Mouse (Mus musculus): ENCODE results near the gene Inka2. TPM values are rescaled to one million over a fixed set of nuclear protein-coding genes. Genes with fewer than 3 reads are reported as not detected.

Gene Inka2
- polyA plus RNA-seq (2017; shearing (Covaris generic)), result 10 to 100 TPM in 1 of 2 experiments, 1 to 10 TPM in 1; 1.9 to 11.0 TPM

DNA sequence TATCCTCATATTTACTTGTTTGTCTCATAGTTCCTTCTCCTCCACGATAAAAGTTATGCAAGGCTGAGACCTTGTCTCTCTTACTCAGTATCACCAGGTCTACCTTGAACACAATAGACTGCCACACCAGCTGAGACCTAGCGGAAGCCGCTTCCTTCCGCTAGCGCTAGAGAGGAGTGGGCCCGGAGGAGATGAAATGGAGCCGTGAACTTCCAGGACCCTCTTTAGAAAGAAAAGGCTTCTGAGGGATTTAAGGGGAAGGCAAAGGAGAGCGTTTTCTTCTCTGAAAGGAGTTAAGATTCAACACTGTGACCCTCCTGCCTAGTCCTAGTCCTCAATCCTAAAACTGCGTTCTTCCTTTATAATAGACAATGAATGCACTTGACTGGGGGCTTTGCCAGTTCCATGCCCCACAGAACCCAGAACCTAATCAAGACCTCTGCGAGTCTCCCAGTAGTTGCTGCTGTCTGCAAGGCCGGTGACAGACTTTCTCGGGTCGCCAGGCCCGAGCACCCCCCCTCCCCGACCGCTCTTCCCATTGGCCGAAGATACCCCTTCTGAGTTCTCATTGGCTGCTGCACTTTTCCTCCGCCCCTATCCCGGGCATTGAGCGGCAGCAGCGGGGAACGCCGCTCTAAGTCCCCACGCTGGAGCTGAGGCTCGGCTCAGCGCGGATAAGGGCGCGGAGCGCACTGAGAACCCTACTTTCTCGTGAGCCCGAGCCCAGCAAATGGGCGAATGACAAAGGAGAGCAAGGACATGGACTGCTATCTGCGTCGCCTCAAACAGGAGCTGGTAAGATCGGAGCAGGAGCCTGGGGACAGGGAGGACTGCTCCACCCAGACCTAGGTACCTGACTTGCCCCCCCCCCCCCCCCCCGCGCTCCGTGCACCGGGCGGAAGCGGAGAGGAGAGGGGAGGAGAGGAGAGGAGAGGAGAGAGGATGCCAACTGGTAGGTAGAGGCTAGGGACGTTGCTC, at the start of gene Inka2:
Inka2 (plus strand) TSS at position 569 of the 978 bp plus-strand sequence.

DNA sequence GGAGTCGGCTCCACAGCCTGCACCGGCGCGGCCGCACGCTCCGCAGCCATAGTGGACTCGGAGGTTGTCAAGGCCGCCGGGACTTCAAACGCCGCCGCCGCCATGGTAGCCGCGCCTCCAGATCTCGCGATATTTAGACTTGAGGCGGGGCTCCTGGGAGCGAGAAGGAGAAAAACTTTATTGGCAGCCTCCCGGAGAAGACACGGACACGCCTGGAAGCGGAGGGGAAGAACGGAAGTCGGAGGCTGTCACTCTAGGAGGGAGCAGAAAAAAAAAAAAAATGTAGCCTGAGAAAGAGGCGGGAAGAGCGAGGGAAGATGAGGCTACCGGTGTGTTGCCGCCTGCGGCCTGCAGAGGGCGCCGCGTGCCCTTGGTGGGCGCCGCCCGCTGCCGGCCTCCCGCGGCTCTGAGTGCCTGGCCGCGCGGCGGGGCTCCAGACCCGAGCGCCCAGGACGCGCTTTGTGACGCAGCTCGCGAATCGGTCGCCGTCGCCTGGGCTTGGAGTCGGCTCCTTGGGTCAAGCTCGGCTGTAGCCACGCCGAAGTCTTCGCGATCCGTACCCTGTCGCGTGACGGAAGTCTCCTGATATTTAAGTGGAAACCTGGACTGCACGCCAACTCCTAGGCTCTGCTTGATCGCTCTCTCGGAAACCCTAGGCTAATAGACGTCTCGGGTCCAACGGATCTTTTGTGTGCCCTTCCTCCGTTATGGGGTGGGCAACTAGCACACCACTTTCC, 16.9 kb upstream of the Inka2 start, which contains the start of gene Ddx20:
Ddx20 (minus strand) TSS at position 251 of the 737 bp plus-strand sequence.

Other genes starting within 250 kb of the Inka2 start
- gene Ddx20, start 17.0 kb upstream of the Inka2 start, polyA plus RNA-seq (2017; shearing (Covaris generic)), result 10 to 100 TPM; 35.6 to 37.2 TPM
- 100 to 1,000 TPM; 261 to 298 TPM for gene Rap1a, start 96.7 kb downstream of the Inka2 start, polyA plus RNA-seq (2017; shearing (Covaris generic))
- under 1 TPM in 1 of 2 experiments, not detected in 1; 0.42 TPM for gene Adora3, start 166.3 kb downstream of the Inka2 start, polyA plus RNA-seq (2017; shearing (Covaris generic))
- not detected for gene Tmigd3, start 166.3 kb downstream of the Inka2 start, polyA plus RNA-seq (2017; shearing (Covaris generic))
- 1 to 10 TPM; 1.3 to 2.0 TPM for gene I830077J02Rik, start 228.1 kb downstream of the Inka2 start, polyA plus RNA-seq (2017; shearing (Covaris generic))

Measured in inflammation-experienced regulatory T-cells (primary cell).